Mouse (Mus musculus) kidney, adult 2 months (tissue): ENCODE measurements around the gene Rest.

Source experiments
- CTCF ChIP-seq: fragments of 200-500 bp; conservative IDR thresholded peaks from 2 replicates; pipeline ENCODE4 v1.5.1; 2011; ENCODE audit warnings: low read depth, mild to moderate bottlenecking, control low read depth, low read length, moderate library complexity, mixed read lengths; ENCODE audit not compliant: insufficient read depth, insufficient read length
- POLR2A ChIP-seq: fragments of 200-500 bp; IDR thresholded peaks from one replicate; pipeline ENCODE4 v1.6.1; 2011; ENCODE audit warnings: low read depth, low read length, control low read depth

- TF ChIP-seq POLR2A (no peak), CTCF (peak; percentile 27; the same call in 1 of the 2 replicates)
Observed at GRCm38 (mm10) chr5:77275950-77276349, 10.7 kb downstream of the Rest start.
